Mouse (Mus musculus) forebrain, embryonic 11.5 days (tissue): ENCODE measurements at regions not wholly inside any gene's neighbourhood (a gene's known extent, or its start where the extent isn't known, plus 50 kb on each side); places are given as distances from the start of the nearest gene placed in this dataset.

Experiments used
- ATAC-seq: fragments of 200-750 bp; cut with Nextera tagmentation; replicated peaks from 2 replicates; pipeline ENCODE4 v1.8.0; 2017; ENCODE audit warnings: moderate TSS enrichment; ENCODE audit not compliant: low FRiP score
- DNase-seq: peaks from one replicate; pipeline ENCODE4 v3.0.0-alpha.2; 2017; ENCODE audit warnings: low spot score
- H3K27ac ChIP-seq: fragments of 300-500 bp; sonication (generic); 2 replicates; pipeline ENCODE4 v1.5.1; 2014; ENCODE audit warnings: low read depth, low read length
- H3K27me3 ChIP-seq: fragments of 300-500 bp; sonication (generic); 2 replicates; pipeline ENCODE4 v1.6.1; 2014; ENCODE audit warnings: mild to moderate bottlenecking, low read length, mixed read lengths; ENCODE audit not compliant: control insufficient read depth, insufficient read depth
- H3K36me3 ChIP-seq: fragments of 300-500 bp; sonication (generic); 2 replicates; pipeline ENCODE4 v1.6.1; 2014; ENCODE audit warnings: mild to moderate bottlenecking, low read length, moderate library complexity, mixed read lengths; ENCODE audit not compliant: control insufficient read depth, insufficient read depth
- H3K4me1 ChIP-seq: fragments of 300-500 bp; sonication (generic); replicated peaks from 2 replicates; pipeline ENCODE4 v1.6.1; 2014; ENCODE audit warnings: low read length, mixed read lengths; ENCODE audit not compliant: control insufficient read depth, insufficient read depth
- H3K4me2 ChIP-seq: fragments of 300-500 bp; sonication (generic); 2 replicates; pipeline ENCODE4 v1.6.1; 2014; ENCODE audit warnings: low read depth, mild to moderate bottlenecking, low read length, moderate library complexity, mixed read lengths; ENCODE audit not compliant: severe bottlenecking
- H3K4me3 ChIP-seq: fragments of 300-500 bp; sonication (generic); 2 replicates; pipeline ENCODE4 v1.5.1; 2014; ENCODE audit warnings: low read depth, low read length
- H3K9ac ChIP-seq: fragments of 300-500 bp; sonication (generic); 2 replicates; pipeline ENCODE4 v1.6.1; 2014; ENCODE audit warnings: low read length
- H3K9me3 ChIP-seq: fragments of 300-500 bp; sonication (generic); 2 replicates; pipeline ENCODE4 v1.6.1; 2016; ENCODE audit warnings: low read length, mixed read lengths; ENCODE audit not compliant: control insufficient read depth
- WGBS: fragments of 180-500 bp; shearing (Covaris S2); extraction: QIAGEN DNeasy Blood & Tissue Kit; methylation state at CpG from one replicate; pipeline ENCODE4 v1.1.7; 2014; 5-methylcytosine and 5-hydroxymethylcytosine counted together

GRCm38 (mm10) chr4:124510816-124511215, 99.8 kb downstream of the 3100002H09Rik start:
- Histone ChIP-seq H3K27ac (no peak overlapping the region), H3K4me2 (no peak overlapping the region), H3K9ac (no peak overlapping the region), H3K4me1 (no peaks in the 10 kb centered on the region), H3K27me3 (no peaks in the 10 kb centered on the region), H3K4me3 (no peak overlapping the region), H3K9me3 (no peaks in the 10 kb centered on the region), H3K36me3 (no peaks in the 10 kb centered on the region)
- no peak for ATAC-seq
- 82% methylated on average over 3 of the region's 3 CpGs for WGBS
- no peak for DNase-seq

- ATAC-seq, result no peak
- Histone ChIP-seq H3K4me3 (no peak overlapping the region), H3K9ac (no peak overlapping the region), H3K27me3 (no peaks in the 10 kb centered on the region), H3K36me3 (no peaks in the 10 kb centered on the region), H3K9me3 (no peaks in the 10 kb centered on the region), H3K27ac (no peak overlapping the region), H3K4me1 (no peaks in the 10 kb centered on the region), H3K4me2 (no peak overlapping the region)
- WGBS, result 89% methylated on average over 5 of the region's 5 CpGs
- DNase-seq, result no peak
Measured at GRCm38 (mm10) chr4:124509695-124510094, 100.9 kb downstream of the 3100002H09Rik start.

- no peaks in the 10 kb centered on the region for H3K27me3 ChIP-seq
- no peak overlapping the region for H3K4me2 ChIP-seq
- H3K4me3 ChIP-seq, result no peak overlapping the region
- H3K4me1 ChIP-seq, result no peaks in the 10 kb centered on the region
- H3K36me3 ChIP-seq, result no peaks in the 10 kb centered on the region
- DNase-seq (no peak), ATAC-seq (no peak)
- no peak overlapping the region for H3K9ac ChIP-seq
- 63% methylated on average over 10 of the region's 10 CpGs for WGBS
- H3K27ac ChIP-seq, result no peak overlapping the region
- no peaks in the 10 kb centered on the region for H3K9me3 ChIP-seq
Measured at GRCm38 (mm10) chr4:124506083-124506647, 104.4 kb downstream of the 3100002H09Rik start.

GRCm38 (mm10) chr4:124501785-124502184, 108.8 kb downstream of the 3100002H09Rik start:
- no peaks in the 10 kb centered on the region for H3K27me3 ChIP-seq
- H3K4me3 ChIP-seq, result no peak overlapping the region
- DNase-seq (no peak), ATAC-seq (no peak)
- H3K4me1 ChIP-seq, result no peaks in the 10 kb centered on the region
- H3K9me3 ChIP-seq, result no peaks in the 10 kb centered on the region
- WGBS, result 75% methylated on average over 5 of the region's 5 CpGs
- no peak overlapping the region for H3K4me2 ChIP-seq
- H3K27ac ChIP-seq, result no peak overlapping the region
- no peaks in the 10 kb centered on the region for H3K36me3 ChIP-seq
- no peak overlapping the region for H3K9ac ChIP-seq

- no peak overlapping the region for H3K9ac ChIP-seq
- no peaks in the 10 kb centered on the region for H3K9me3 ChIP-seq
- H3K36me3 ChIP-seq, result no peaks in the 10 kb centered on the region
- DNase-seq (peak; percentile 31), ATAC-seq (no peak)
- H3K4me1 ChIP-seq, result no peaks in the 10 kb centered on the region
- WGBS, result 61% methylated on average over 16 of the region's 16 CpGs
- no peak overlapping the region for H3K4me2 ChIP-seq
- peaks cover 2% of the 10 kb centered on the region; the same call in 1 of the 2 replicates for H3K27me3 ChIP-seq
- no peak overlapping the region for H3K27ac ChIP-seq
- H3K4me3 ChIP-seq, result no peak overlapping the region
Measured at GRCm38 (mm10) chr4:124498043-124498442, 112.6 kb downstream of the 3100002H09Rik start.

- H3K36me3 ChIP-seq, result no peaks in the 10 kb centered on the region
- peaks cover 18% of the 10 kb centered on the region for H3K4me1 ChIP-seq
- H3K4me2 ChIP-seq, result peak overlapping the region; percentile 31
- H3K9me3 ChIP-seq, result peaks cover 10% of the 10 kb centered on the region
- peak overlapping the region; percentile 58 for H3K9ac ChIP-seq
- peak overlapping the region; percentile 81 for H3K27ac ChIP-seq
- WGBS, result 5% methylated on average over 12 of the region's 12 CpGs
- H3K27me3 ChIP-seq, result peaks cover 32% of the 10 kb centered on the region
- no peak overlapping the region for H3K4me3 ChIP-seq
- DNase-seq (peak; percentile 87), ATAC-seq (peak; percentile 84)
Measured at GRCm38 (mm10) chr4:124485941-124486581, 124.5 kb downstream of the 3100002H09Rik start.

GRCm38 (mm10) chr4:124484613-124485586, 125.7 kb downstream of the 3100002H09Rik start:
- 34% methylated on average over 19 of the region's 19 CpGs for WGBS
- Histone ChIP-seq H3K9ac (no peak overlapping the region), H3K4me3 (no peak overlapping the region), H3K4me1 (peaks cover 21% of the 10 kb centered on the region), H3K4me2 (no peak overlapping the region), H3K9me3 (peaks cover 8% of the 10 kb centered on the region), H3K27ac (no peak overlapping the region), H3K27me3 (peaks cover 39% of the 10 kb centered on the region), H3K36me3 (no peaks in the 10 kb centered on the region)
- ATAC-seq (peak; percentile 60), DNase-seq (no peak)

GRCm38 (mm10) chr4:124477870-124478301, 132.7 kb downstream of the 3100002H09Rik start:
- ATAC-seq, result peak; percentile 74
- H3K36me3 ChIP-seq, result no peaks in the 10 kb centered on the region
- H3K4me2 ChIP-seq, result peak overlapping the region; percentile 25
- DNase-seq, result peak; percentile 65
- no peak overlapping the region; the same call in 1 of the 2 replicates for H3K4me3 ChIP-seq
- H3K27me3 ChIP-seq, result peaks cover 72% of the 10 kb centered on the region
- no peak overlapping the region for H3K27ac ChIP-seq
- no peak overlapping the region for H3K9ac ChIP-seq
- H3K4me1 ChIP-seq, result 0 out of 2 replicates have a peak, but pooled peaks cover 11% of the 10 kb centered on the region
- 1% methylated on average over 19 of the region's 22 CpGs for WGBS
- H3K9me3 ChIP-seq, result no peaks in the 10 kb centered on the region
